Mouse (Mus musculus): ENCODE results near the gene Mapk6. TPM values are rescaled to one million over a fixed set of nuclear protein-coding genes. Genes with fewer than 3 reads are reported as not detected.
"Not testable (repeated sequence)": the region's sequence is repeated elsewhere in the genome, so short reads cannot be mapped to it uniquely, and the experiment has no call there.

The Mapk6 gene
- polyA plus RNA-seq, 1 experiment from 2014 or later: 144 TPM

- 85% methylated on average over 12 of the region's 12 CpGs for WGBS
- DNase-seq (ENCODE audit: extremely low spot score, low spot score): no peak
- H3K4me1 ChIP-seq: no peaks in the 10 kb centered on the region
- H3K36me3 ChIP-seq (replicated peaks): peaks cover 100% of the 10 kb centered on the region
- H3K27me3 ChIP-seq (ENCODE audit: poor library complexity, severe bottlenecking): no peaks in the 10 kb centered on the region
- no peaks in the 10 kb centered on the region for H3K9me3 ChIP-seq
- H3K4me3 ChIP-seq: no peak overlapping the region
- no peak overlapping the region for H3K27ac ChIP-seq
Observed at GRCm38 (mm10) chr9:75393251-75393650, 16.6 kb downstream of the Mapk6 start.

- DNase-seq (ENCODE audit: extremely low spot score, low spot score): no peak
- H3K4me3 ChIP-seq: no peak overlapping the region
- no peaks in the 10 kb centered on the region for H3K4me1 ChIP-seq
- H3K27me3 ChIP-seq (ENCODE audit: poor library complexity, severe bottlenecking): no peaks in the 10 kb centered on the region
- 86% methylated on average over 9 of the region's 9 CpGs for WGBS
- peaks cover 55% of the 10 kb centered on the region for H3K36me3 ChIP-seq (replicated peaks)
- H3K9me3 ChIP-seq: no peaks in the 10 kb centered on the region
- no peak overlapping the region for H3K27ac ChIP-seq
Observed at GRCm38 (mm10) chr9:75385218-75385974, 24.4 kb downstream of the Mapk6 start.

- no peak overlapping the region for H3K27ac ChIP-seq
- peaks cover 45% of the 10 kb centered on the region for H3K36me3 ChIP-seq (replicated peaks)
- H3K4me1 ChIP-seq: no peaks in the 10 kb centered on the region
- DNase-seq (ENCODE audit: extremely low spot score, low spot score): no peak
- H3K27me3 ChIP-seq (ENCODE audit: poor library complexity, severe bottlenecking): no peaks in the 10 kb centered on the region
- H3K4me3 ChIP-seq: no peak overlapping the region
- 86% methylated on average over 3 of the region's 3 CpGs for WGBS
- no peaks in the 10 kb centered on the region for H3K9me3 ChIP-seq
Observed at GRCm38 (mm10) chr9:75384337-75384962, 25.4 kb downstream of the Mapk6 start.

- Histone ChIP-seq H3K4me1 (no peaks in the 10 kb centered on the region), H3K27me3 (ENCODE audit: poor library complexity, severe bottlenecking) (no peaks in the 10 kb centered on the region), H3K4me3 (no peak overlapping the region), H3K36me3 (replicated peaks) (peaks cover 39% of the 10 kb centered on the region), H3K27ac (no peak overlapping the region), H3K9me3 (no peaks in the 10 kb centered on the region)
- WGBS: 81% methylated on average over 9 of the region's 9 CpGs
- no peak for DNase-seq (ENCODE audit: extremely low spot score, low spot score)
Observed at GRCm38 (mm10) chr9:75383785-75384184, 26.0 kb downstream of the Mapk6 start.

- no peak overlapping the region for H3K4me3 ChIP-seq
- no peak for DNase-seq (ENCODE audit: extremely low spot score, low spot score)
Observed at GRCm38 (mm10) chr9:75382825-75383224, 27.0 kb downstream of the Mapk6 start.

GRCm38 (mm10) chr9:75378774-75379173 lies 31.0 kb downstream of the Mapk6 start:
- Histone ChIP-seq H3K27me3 (ENCODE audit: poor library complexity, severe bottlenecking) (no peaks in the 10 kb centered on the region), H3K36me3 (replicated peaks) (peaks cover under 1% of the 10 kb centered on the region; the same call in 1 of the 2 replicates), H3K4me3 (no peak overlapping the region), H3K4me1 (no peaks in the 10 kb centered on the region), H3K9me3 (peaks cover 8% of the 10 kb centered on the region; the same call in 1 of the 2 replicates), H3K27ac (no peak overlapping the region)
- no peak for DNase-seq (ENCODE audit: extremely low spot score, low spot score)
- 86% methylated on average over 2 of the region's 2 CpGs for WGBS

More at GRCm38 (mm10) chr9:75382825-75383224, 27.0 kb downstream of the Mapk6 start:
- Histone ChIP-seq H3K27ac (no peak overlapping the region), H3K27me3 (ENCODE audit: poor library complexity, severe bottlenecking) (no peaks in the 10 kb centered on the region), H3K9me3 (no peaks in the 10 kb centered on the region), H3K36me3 (replicated peaks) (peaks cover 32% of the 10 kb centered on the region), H3K4me1 (no peaks in the 10 kb centered on the region)
- 91% methylated on average over 14 of the region's 14 CpGs for WGBS

DNA sequence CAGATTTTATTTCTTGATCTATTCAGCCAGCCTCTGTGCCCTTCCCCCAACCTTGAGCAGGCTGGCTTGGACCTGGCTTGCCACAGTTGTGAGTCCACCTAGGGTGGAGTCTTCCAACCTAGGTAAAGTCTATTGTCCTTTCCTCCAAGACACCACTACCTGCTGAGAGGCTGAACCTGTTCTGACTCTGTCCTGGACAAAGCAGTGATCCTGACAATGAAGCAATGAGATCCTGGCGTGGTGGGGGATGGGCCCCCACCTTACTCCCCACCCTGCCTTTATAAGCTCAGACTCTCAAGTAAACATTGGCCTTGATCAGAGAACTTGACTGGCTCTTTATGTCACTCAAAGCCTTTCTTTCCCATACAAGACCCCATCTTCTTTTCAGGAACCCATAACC lies 33.4 kb downstream of the Mapk6 start:
- H3K27ac ChIP-seq: no peak overlapping the region
- no peaks in the 10 kb centered on the region for H3K4me1 ChIP-seq

GRCm38 (mm10) chr9:75375606-75376005 lies 34.2 kb downstream of the Mapk6 start:
- WGBS: 96% methylated on average over 9 of the region's 9 CpGs
- Histone ChIP-seq H3K27ac (no peak overlapping the region), H3K4me1 (no peaks in the 10 kb centered on the region), H3K27me3 (ENCODE audit: poor library complexity, severe bottlenecking) (no peaks in the 10 kb centered on the region), H3K36me3 (replicated peaks) (no peaks in the 10 kb centered on the region; the same call in 1 of the 2 replicates), H3K9me3 (peaks cover 8% of the 10 kb centered on the region; the same call in 1 of the 2 replicates), H3K4me3 (no peak overlapping the region)
- DNase-seq (ENCODE audit: extremely low spot score, low spot score): no peak

More for the DNA sequence above, 33.4 kb downstream of the Mapk6 start:
- Histone ChIP-seq H3K4me3 (no peak overlapping the region), H3K27me3 (ENCODE audit: poor library complexity, severe bottlenecking) (no peaks in the 10 kb centered on the region), H3K36me3 (replicated peaks) (no peaks in the 10 kb centered on the region; the same call in 1 of the 2 replicates), H3K9me3 (peaks cover 8% of the 10 kb centered on the region; the same call in 1 of the 2 replicates)
- 76% methylated on average over 1 of the region's 1 CpGs for WGBS
- no peak for DNase-seq (ENCODE audit: extremely low spot score, low spot score)

DNA sequence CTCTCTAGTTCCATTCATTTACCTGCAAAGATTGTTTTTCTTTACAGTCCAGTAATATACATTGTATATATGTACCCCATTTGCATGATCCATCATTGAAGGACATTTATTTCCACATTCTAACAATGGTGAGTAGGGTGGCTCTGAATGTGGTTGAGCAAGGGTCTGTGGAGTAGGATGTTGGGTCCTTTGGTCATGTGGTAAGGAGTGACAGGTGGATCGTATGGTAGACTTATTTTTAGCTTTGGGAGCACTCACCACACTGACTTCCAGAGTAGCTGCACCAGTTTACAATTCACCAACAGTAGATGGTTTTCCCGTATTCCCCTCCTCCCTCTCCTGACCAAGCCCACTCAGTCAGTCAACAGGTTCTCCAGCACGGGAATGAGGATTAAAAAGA lies 41.0 kb downstream of the Mapk6 start:
- DNase-seq (ENCODE audit: extremely low spot score, low spot score): no peak
- Histone ChIP-seq H3K9me3 (no peaks in the 10 kb centered on the region), H3K36me3 (replicated peaks) (no peaks in the 10 kb centered on the region), H3K27ac (no peak overlapping the region), H3K27me3 (ENCODE audit: poor library complexity, severe bottlenecking) (no peaks in the 10 kb centered on the region), H3K4me1 (no peaks in the 10 kb centered on the region), H3K4me3 (no peak overlapping the region)
- WGBS: 89% methylated on average over 3 of the region's 3 CpGs

DNA sequence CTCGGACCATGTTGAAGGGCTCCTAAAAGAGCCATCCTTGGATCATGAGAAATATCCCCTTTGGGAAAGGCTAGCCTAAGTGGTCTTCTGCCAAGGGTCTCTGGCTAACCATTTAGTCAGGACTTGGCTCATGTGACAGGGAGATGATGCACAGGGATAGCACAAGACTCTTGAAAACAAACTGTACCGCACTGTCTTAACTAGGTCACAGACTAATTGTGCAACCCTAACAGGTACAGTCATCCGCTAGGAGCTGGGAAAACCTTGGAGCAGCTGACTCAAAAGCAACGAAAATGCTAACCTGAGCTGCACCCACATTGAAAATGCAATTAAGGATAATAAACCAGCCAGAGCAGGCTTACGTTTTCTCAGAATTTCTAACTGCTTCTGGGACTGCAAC lies 43.6 kb downstream of the Mapk6 start:
- H3K36me3 ChIP-seq (replicated peaks): no peaks in the 10 kb centered on the region
- H3K27me3 ChIP-seq (ENCODE audit: poor library complexity, severe bottlenecking): no peaks in the 10 kb centered on the region
- no peak overlapping the region for H3K4me3 ChIP-seq
- H3K4me1 ChIP-seq: no peaks in the 10 kb centered on the region
- H3K27ac ChIP-seq: no peak overlapping the region
- no peak for DNase-seq (ENCODE audit: extremely low spot score, low spot score)
- H3K9me3 ChIP-seq: no peaks in the 10 kb centered on the region
- 86% methylated on average over 5 of the region's 5 CpGs for WGBS

DNA sequence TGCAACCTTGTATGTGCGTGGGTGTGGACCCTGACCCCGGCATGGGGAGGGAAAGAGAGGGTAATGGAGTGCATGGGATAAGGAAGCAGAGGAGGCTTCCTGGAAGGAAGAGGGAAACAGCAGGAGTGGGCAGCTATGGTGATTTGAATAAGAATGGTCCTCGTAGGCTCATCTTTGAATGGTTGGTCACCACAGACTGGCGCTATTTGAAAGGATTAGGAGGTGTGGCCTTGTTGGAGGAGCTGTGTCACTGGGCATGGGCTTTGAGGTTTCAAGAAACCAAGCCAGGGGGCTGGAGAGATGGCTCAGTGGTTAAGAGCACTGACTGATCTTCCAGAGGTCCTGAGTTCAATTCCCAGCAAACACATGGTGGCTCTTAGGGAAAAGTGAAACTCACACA lies 44.6 kb downstream of the Mapk6 start:
- Histone ChIP-seq H3K27ac (no peak overlapping the region), H3K36me3 (replicated peaks) (no peaks in the 10 kb centered on the region), H3K4me1 (no peaks in the 10 kb centered on the region), H3K4me3 (no peak overlapping the region), H3K9me3 (no peaks in the 10 kb centered on the region), H3K27me3 (ENCODE audit: poor library complexity, severe bottlenecking) (no peaks in the 10 kb centered on the region)
- DNase-seq (ENCODE audit: extremely low spot score, low spot score): no peak
- 82% methylated on average over 4 of the region's 4 CpGs for WGBS

DNA sequence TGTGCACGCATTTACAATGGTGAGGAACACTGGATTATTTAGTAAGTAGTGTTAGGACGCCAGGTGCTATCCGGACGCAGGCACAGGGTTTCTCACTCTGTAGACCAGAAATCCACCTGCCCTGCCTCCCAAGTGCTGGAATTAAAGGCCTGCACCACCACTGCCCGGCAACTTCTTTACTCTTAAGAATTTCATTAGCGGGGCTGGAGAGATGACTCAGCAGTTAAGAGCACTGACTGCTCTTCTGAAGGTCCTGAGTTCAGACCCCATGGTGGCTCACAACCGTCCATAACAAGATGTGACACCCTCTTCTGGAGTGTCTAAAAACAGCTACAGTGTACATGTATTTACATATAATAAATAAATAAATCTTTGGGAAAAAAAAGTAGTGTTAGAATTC lies 46.1 kb downstream of the Mapk6 start:
- not testable (repeated sequence) for H3K4me3 ChIP-seq; H3K9me3 ChIP-seq; H3K36me3 ChIP-seq (replicated peaks); H3K27me3 ChIP-seq (ENCODE audit: poor library complexity, severe bottlenecking); H3K4me1 ChIP-seq; H3K27ac ChIP-seq; DNase-seq (ENCODE audit: extremely low spot score, low spot score)
- 75% methylated on average over 7 of the region's 7 CpGs for WGBS

GRCm38 (mm10) chr9:75363001-75363400 lies 46.8 kb downstream of the Mapk6 start:
- no peak for DNase-seq (ENCODE audit: extremely low spot score, low spot score)
- Histone ChIP-seq H3K27ac (no peak overlapping the region), H3K9me3 (no peaks in the 10 kb centered on the region), H3K4me3 (no peak overlapping the region), H3K27me3 (ENCODE audit: poor library complexity, severe bottlenecking) (no peaks in the 10 kb centered on the region), H3K4me1 (no peaks in the 10 kb centered on the region), H3K36me3 (replicated peaks) (no peaks in the 10 kb centered on the region)
- 82% methylated on average over 5 of the region's 5 CpGs for WGBS

Measured in forebrain, embryonic 10.5 days (tissue).